Mouse (Mus musculus): Measurements from ENCODE around the gene Sh2d1b1. TPM values are rescaled to one million over a fixed set of nuclear protein-coding genes. Genes with fewer than 3 reads are reported as not detected.

Sh2d1b1 gene
- total and polyA plus RNA-seq, 2 experiments from 2014 or later = 0.12 TPM; not detected in 1

GRCm38 (mm10) chr1:170325277-170325676 is 48.2 kb downstream of the Sh2d1b1 start:
- WGBS = 79% methylated on average over 4 of the region's 4 CpGs
- Histone ChIP-seq H3K4me2 (ENCODE audit: low read depth, low read length) (no peak overlapping the region), H3K4me1 (ENCODE audit: control insufficient read depth, insufficient read depth) (no peaks in the 10 kb centered on the region), H3K27ac (ENCODE audit: low read depth) (no peak overlapping the region), H3K27me3 (ENCODE audit: control insufficient read depth, insufficient read depth, low read length) (no peaks in the 10 kb centered on the region), H3K36me3 (replicated peaks; ENCODE audit: control insufficient read depth, insufficient read depth, low read length) (peaks cover 9% of the 10 kb centered on the region), H3K9ac (replicated peaks; ENCODE audit: low read depth, low read length) (no peak overlapping the region), H3K4me3 (ENCODE audit: low read depth, low read length) (no peak overlapping the region), H3K9me3 (replicated peaks; ENCODE audit: control insufficient read depth, low read length) (no peaks in the 10 kb centered on the region)
- no peak for TF ChIP-seq EP300 (IDR thresholded peaks at IDR 0.05; ENCODE audit: low read depth)
- ATAC-seq (ENCODE audit: insufficient read depth, low read depth) (no peak), DNase-seq (ENCODE audit: low spot score) (no peak)

GRCm38 (mm10) chr1:170331926-170332325 is 54.8 kb downstream of the Sh2d1b1 start:
- no peak overlapping the region for H3K27ac ChIP-seq (ENCODE audit: low read depth)

DNA sequence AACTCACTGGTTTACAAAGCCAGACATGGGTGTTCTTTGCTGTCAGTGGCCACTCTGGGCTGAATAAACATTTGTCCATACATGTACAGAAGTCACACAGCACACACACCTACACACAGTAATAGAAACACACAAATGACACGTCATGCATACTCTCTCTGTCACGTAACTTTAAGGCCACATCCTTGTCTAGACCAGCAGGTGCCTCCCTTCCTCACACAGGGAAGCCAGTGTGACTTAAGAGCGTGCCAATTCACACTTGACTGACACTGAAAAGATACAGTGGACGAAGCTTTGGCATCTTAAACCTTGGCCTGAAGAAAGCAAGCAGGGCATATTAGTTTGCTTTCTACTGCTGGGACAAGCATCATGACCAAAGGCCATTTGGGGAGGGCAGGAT is 55.7 kb downstream of the Sh2d1b1 start:
- TF ChIP-seq EP300 (IDR thresholded peaks at IDR 0.05; ENCODE audit: low read depth) (no peak), CTCF (IDR thresholded peaks at IDR 0.05; ENCODE audit: low read depth) (peak; percentile 34)
- 75% methylated on average over 4 of the region's 4 CpGs for WGBS
- H3K9ac ChIP-seq (replicated peaks; ENCODE audit: low read depth, low read length) = no peak overlapping the region
- no peaks in the 10 kb centered on the region for H3K9me3 ChIP-seq (replicated peaks; ENCODE audit: control insufficient read depth, low read length)
- ATAC-seq (ENCODE audit: insufficient read depth, low read depth) (no peak), DNase-seq (ENCODE audit: low spot score) (peak; percentile 39)
- H3K4me2 ChIP-seq (ENCODE audit: low read depth, low read length) = no peak overlapping the region
- no peak overlapping the region for H3K4me3 ChIP-seq (ENCODE audit: low read depth, low read length)
- H3K36me3 ChIP-seq (replicated peaks; ENCODE audit: control insufficient read depth, insufficient read depth, low read length) = peaks cover 8% of the 10 kb centered on the region
- H3K27ac ChIP-seq (ENCODE audit: low read depth) = no peak overlapping the region
- H3K27me3 ChIP-seq (ENCODE audit: control insufficient read depth, insufficient read depth, low read length) = no peaks in the 10 kb centered on the region
- no peaks in the 10 kb centered on the region for H3K4me1 ChIP-seq (ENCODE audit: control insufficient read depth, insufficient read depth)

More at GRCm38 (mm10) chr1:170331926-170332325, 54.8 kb downstream of the Sh2d1b1 start:
- peaks cover 8% of the 10 kb centered on the region for H3K36me3 ChIP-seq (replicated peaks; ENCODE audit: control insufficient read depth, insufficient read depth, low read length)
- no peak overlapping the region for H3K4me3 ChIP-seq (ENCODE audit: low read depth, low read length)
- WGBS = 48% methylated on average over 6 of the region's 6 CpGs
- ATAC-seq (ENCODE audit: insufficient read depth, low read depth) (no peak), DNase-seq (ENCODE audit: low spot score) (no peak)
- TF ChIP-seq CTCF (IDR thresholded peaks at IDR 0.05; ENCODE audit: low read depth) (no peak), EP300 (IDR thresholded peaks at IDR 0.05; ENCODE audit: low read depth) (no peak)
- H3K4me2 ChIP-seq (ENCODE audit: low read depth, low read length) = no peak overlapping the region
- no peaks in the 10 kb centered on the region for H3K9me3 ChIP-seq (replicated peaks; ENCODE audit: control insufficient read depth, low read length)
- H3K27me3 ChIP-seq (ENCODE audit: control insufficient read depth, insufficient read depth, low read length) = no peaks in the 10 kb centered on the region
- no peaks in the 10 kb centered on the region for H3K4me1 ChIP-seq (ENCODE audit: control insufficient read depth, insufficient read depth)
- H3K9ac ChIP-seq (replicated peaks; ENCODE audit: low read depth, low read length) = no peak overlapping the region

Other genes starting within 250 kb of the Sh2d1b1 start
- gene Ddr2, start 166.6 kb upstream of the Sh2d1b1 start, total RNA-seq (2014; rRNA removed; ENCODE audit: low replicate concordance) = 5.0 and 11.2 TPM in 2 replicates
- gene Ddr2, start 166.6 kb upstream of the Sh2d1b1 start, polyA plus RNA-seq (2015; fragmentation: Nextera tagmentation; extraction: Ambion mirVana) = 6.8 and 7.2 TPM in 2 replicates
- 23.0 and 26.1 TPM in 2 replicates for gene Uap1, start 102.4 kb upstream of the Sh2d1b1 start, total RNA-seq (2014; rRNA removed; ENCODE audit: low replicate concordance)
- gene Uap1, start 102.4 kb upstream of the Sh2d1b1 start, polyA plus RNA-seq (2015; fragmentation: Nextera tagmentation; extraction: Ambion mirVana) = 40.2 and 42.3 TPM in 2 replicates
- gene Uhmk1, start 61.9 kb upstream of the Sh2d1b1 start, total RNA-seq (2014; rRNA removed; ENCODE audit: low replicate concordance) = 10.4 and 11.2 TPM in 2 replicates
- 2.1 and 2.6 TPM in 2 replicates for gene Uhmk1, start 61.9 kb upstream of the Sh2d1b1 start, polyA plus RNA-seq (2015; fragmentation: Nextera tagmentation; extraction: Ambion mirVana)
- gene Sh2d1b2, start 44.6 kb upstream of the Sh2d1b1 start, total RNA-seq (2014; rRNA removed; ENCODE audit: low replicate concordance) = not detected in 2 replicates
- not detected in 2 replicates for gene Sh2d1b2, start 44.6 kb upstream of the Sh2d1b1 start, polyA plus RNA-seq (2015; fragmentation: Nextera tagmentation; extraction: Ambion mirVana)
- 3.9 and 7.0 TPM in 2 replicates for gene Gm7694, start 29.0 kb downstream of the Sh2d1b1 start, total RNA-seq (2014; rRNA removed; ENCODE audit: low replicate concordance)
- gene Gm7694, start 29.0 kb downstream of the Sh2d1b1 start, polyA plus RNA-seq (2015; fragmentation: Nextera tagmentation; extraction: Ambion mirVana) = 2.3 and 2.9 TPM in 2 replicates
- gene Spata46, start 31.5 kb downstream of the Sh2d1b1 start, total RNA-seq (2014; rRNA removed; ENCODE audit: low replicate concordance) = not detected in 2 replicates
- 0.41 and 0.47 TPM in 2 replicates for gene Spata46, start 31.5 kb downstream of the Sh2d1b1 start, polyA plus RNA-seq (2015; fragmentation: Nextera tagmentation; extraction: Ambion mirVana)